Comparison of ENCODE assay signal across 36 mouse cellular contexts in genomic region chr5:87372788-87373501, GRCm38 (mm10). TPM values are rescaled to one million over a fixed set of nuclear protein-coding genes. Genes with fewer than 3 reads are reported as not detected.
"Had no signal": no experiment of that assay in that cellular context is flagged by ENCODE, and none has a peak within 500 bp of the region (broad histone marks: within the 10 kb centered on the region; RNA-seq: fewer than 3 reads in every experiment).

No protein-coding gene starts in this region.

RNA-seq across cellular contexts. Expression of gene Ugt2a3, which starts 36.0 kb away (rescaled TPM):
- total RNA-seq: gastrocnemius, adult 2 months; gastrocnemius, postnatal 10 days; gastrocnemius, postnatal 25 days; gastrocnemius, postnatal 4 days; granulocyte monocyte progenitor cell, adult 5-6 weeks; heart, adult 18-20 months; heart, adult 8-10 months; heart, postnatal 10 days; heart, postnatal 25 days; heart, postnatal 4 days; layer of hippocampus, adult 18-20 months; layer of hippocampus, adult 8-10 months; layer of hippocampus, postnatal 14 days; layer of hippocampus, postnatal 36 days; left cerebral cortex, adult 18-20 months; left cerebral cortex, adult 8-10 months; left cerebral cortex, postnatal 10 days; left cerebral cortex, postnatal 25 days; left cerebral cortex, postnatal 4 days had no signal
- polyA plus RNA-seq: forebrain, embryonic 16.5 days; frontal cortex, adult 2 months; heart, embryonic 10.5 days; heart, embryonic 12.5 days; heart, embryonic 14.5 days; heart, embryonic 16.5 days; hindbrain, embryonic 10.5 days; hindbrain, embryonic 12.5 days; hindbrain, embryonic 14.5 days; hindbrain, embryonic 16.5 days; inflammation-experienced regulatory T-cells, adult 6 months; kidney, embryonic 15.5 days; limb, embryonic 11.5 days; limb, embryonic 13.5 days; limb, embryonic 15.5 days; liver, embryonic 11.5 days had no signal

RNA-seq across cellular contexts. Expression of gene Ugt2b38, which starts 51.1 kb away (rescaled TPM):
- total RNA-seq: gastrocnemius, adult 2 months; gastrocnemius, postnatal 10 days; gastrocnemius, postnatal 25 days; gastrocnemius, postnatal 4 days; granulocyte monocyte progenitor cell, adult 5-6 weeks; heart, adult 18-20 months; heart, adult 8-10 months; heart, postnatal 10 days; heart, postnatal 25 days; heart, postnatal 4 days; layer of hippocampus, adult 18-20 months; layer of hippocampus, adult 8-10 months; layer of hippocampus, postnatal 14 days; layer of hippocampus, postnatal 36 days; left cerebral cortex, adult 18-20 months; left cerebral cortex, adult 8-10 months; left cerebral cortex, postnatal 10 days; left cerebral cortex, postnatal 25 days; left cerebral cortex, postnatal 4 days had no signal
- polyA plus RNA-seq: forebrain, embryonic 16.5 days; frontal cortex, adult 2 months; heart, embryonic 10.5 days; heart, embryonic 12.5 days; heart, embryonic 14.5 days; heart, embryonic 16.5 days; hindbrain, embryonic 10.5 days; hindbrain, embryonic 12.5 days; hindbrain, embryonic 14.5 days; hindbrain, embryonic 16.5 days; inflammation-experienced regulatory T-cells, adult 6 months; large intestine, adult 2 months; limb, embryonic 11.5 days; limb, embryonic 13.5 days; limb, embryonic 15.5 days; liver, embryonic 11.5 days had no signal
